Mouse (Mus musculus): ENCODE results near the gene Prr14. TPM values are rescaled to one million over a fixed set of nuclear protein-coding genes. Genes with fewer than 3 reads are reported as not detected.
"Not testable (repeated sequence)": the region's sequence is repeated elsewhere in the genome, so short reads cannot be mapped to it uniquely, and the experiment has no call there.

Prr14 gene
- polyA plus RNA-seq (2014; fragmentation: Nextera tagmentation; extraction: Ambion mirVana): 49.1 and 53.4 TPM in 2 replicates

DNA sequence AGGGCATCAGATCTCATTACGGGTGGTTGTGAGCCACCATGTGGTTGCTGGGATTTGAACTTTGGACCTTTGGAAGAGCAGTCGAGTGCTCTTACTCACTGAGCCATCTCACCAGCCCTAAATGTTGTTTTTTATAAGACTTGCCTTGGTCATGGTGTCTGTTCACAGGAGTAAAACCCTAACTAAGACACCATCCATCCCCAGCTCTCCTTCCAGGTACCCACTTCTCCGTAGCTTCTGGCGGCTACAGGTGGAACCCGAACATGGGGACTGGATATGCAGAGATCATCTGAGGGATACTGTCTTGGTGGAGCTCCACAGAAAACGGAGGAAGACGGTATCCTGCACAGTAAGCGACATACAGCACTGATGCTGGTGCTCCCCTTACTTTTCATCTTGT, at the start of gene Prr14:
Prr14 (plus strand) TSS at position 301 of the 400 bp plus-strand sequence.
- 96% methylated on average over 8 of the region's 8 CpGs for WGBS
- H3K27ac ChIP-seq (replicated peaks; ENCODE audit: low read depth, low read length); H3K4me2 ChIP-seq (ENCODE audit: low read depth, severe bottlenecking); ATAC-seq (ENCODE audit: insufficient number of reproducible peaks, low FRiP score, low TSS enrichment, low read depth); H3K4me1 ChIP-seq (ENCODE audit: control insufficient read depth, insufficient read depth, low read length); H3K4me3 ChIP-seq (ENCODE audit: low read depth, low read length); DNase-seq (ENCODE audit: low spot score); H3K9me3 ChIP-seq (ENCODE audit: control insufficient read depth, low read length); H3K9ac ChIP-seq (ENCODE audit: low read length); H3K27me3 ChIP-seq (ENCODE audit: control insufficient read depth, insufficient read depth, low read length): not testable (repeated sequence)
- peaks cover 16% of the 10 kb centered on the region for H3K36me3 ChIP-seq (ENCODE audit: control insufficient read depth, insufficient read depth, low read length)

DNA sequence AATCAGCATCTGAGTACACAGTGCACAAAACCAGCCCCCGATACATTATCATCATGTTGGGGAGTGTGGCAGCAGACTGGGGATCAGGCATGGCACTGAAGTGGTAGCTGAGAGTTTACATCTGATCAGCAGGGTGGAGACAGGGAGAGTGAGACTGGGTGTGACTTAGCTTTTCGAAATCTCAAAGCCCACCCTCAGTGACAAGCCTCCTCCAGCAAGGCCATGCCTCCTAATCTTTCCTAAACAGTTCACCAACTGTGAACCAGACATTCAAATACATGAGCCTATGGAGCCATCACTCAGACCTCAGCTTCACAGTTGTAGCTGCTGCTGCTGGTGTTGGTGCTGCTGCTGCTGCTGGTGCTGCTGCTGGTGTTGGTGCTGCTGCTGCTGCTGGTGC, 48.0 kb upstream of the Prr14 start:
- Histone ChIP-seq H3K4me3 (ENCODE audit: low read depth, low read length) (no peak overlapping the region), H3K9ac (ENCODE audit: low read length) (no peak overlapping the region), H3K4me1 (ENCODE audit: control insufficient read depth, insufficient read depth, low read length) (no peaks in the 10 kb centered on the region), H3K9me3 (ENCODE audit: control insufficient read depth, low read length) (no peaks in the 10 kb centered on the region), H3K27me3 (ENCODE audit: control insufficient read depth, insufficient read depth, low read length) (no peaks in the 10 kb centered on the region), H3K4me2 (ENCODE audit: low read depth, severe bottlenecking) (no peak overlapping the region), H3K27ac (replicated peaks; ENCODE audit: low read depth, low read length) (no peak overlapping the region), H3K36me3 (ENCODE audit: control insufficient read depth, insufficient read depth, low read length) (no peaks in the 10 kb centered on the region)
- no peak for DNase-seq (ENCODE audit: low spot score)
- ATAC-seq (ENCODE audit: insufficient number of reproducible peaks, low FRiP score, low TSS enrichment, low read depth): no peak
- 69% methylated on average over 2 of the region's 2 CpGs for WGBS

DNA sequence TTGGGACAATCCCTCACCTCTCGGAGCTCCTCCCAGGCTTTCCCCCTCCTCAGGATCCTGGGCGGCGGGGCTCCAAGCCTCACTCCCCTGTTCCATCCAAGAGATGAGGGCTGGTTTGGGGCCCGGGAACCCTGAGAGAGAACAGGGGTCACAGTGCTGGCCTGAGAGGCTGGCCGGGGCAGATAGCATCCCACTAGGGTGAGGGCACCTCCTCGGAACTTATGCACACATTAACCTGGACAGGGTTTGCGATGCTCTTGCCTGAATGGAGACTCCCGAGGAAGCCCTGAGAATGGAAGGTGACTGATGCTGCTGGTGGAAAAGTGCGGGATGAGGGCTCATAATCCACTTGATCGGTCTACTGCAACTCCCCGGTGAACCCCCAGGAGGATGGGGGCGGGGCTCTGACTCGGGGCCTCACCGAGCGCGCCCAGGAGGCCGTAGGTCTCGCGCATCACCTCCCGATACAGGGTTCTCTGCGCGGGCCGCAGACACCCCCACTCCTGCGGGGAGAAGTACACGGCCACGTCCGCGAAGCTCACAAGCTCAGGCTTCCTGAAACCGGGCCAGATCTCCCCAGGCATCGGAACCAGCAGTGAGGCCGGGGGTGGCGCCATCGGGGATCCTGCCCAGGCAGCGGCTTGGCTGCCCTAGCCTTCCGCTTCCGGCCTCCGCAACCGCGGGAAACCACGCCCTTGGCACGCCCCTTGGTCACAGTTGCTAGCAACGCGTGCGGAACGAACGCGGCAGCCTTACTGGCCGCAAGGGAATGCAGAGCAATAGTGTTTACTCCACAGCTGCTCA, 37.8 kb upstream of the Prr14 start, which contains the start of gene Zfp688:
Zfp688 (minus strand) TSS at position 681 of the 804 bp plus-strand sequence.
- Histone ChIP-seq H3K4me2 (ENCODE audit: low read depth, severe bottlenecking) (peak within 1 kb of the TSS; percentile 95), H3K4me3 (ENCODE audit: low read depth, low read length) (peak within 1 kb of the TSS; percentile 69), H3K27ac (replicated peaks; ENCODE audit: low read depth, low read length) (no peak within 1 kb of the TSS), H3K9ac (ENCODE audit: low read length) (peak within 1 kb of the TSS; percentile 70), H3K36me3 (ENCODE audit: control insufficient read depth, insufficient read depth, low read length) (no peaks in the 10 kb centered on the region), H3K4me1 (ENCODE audit: control insufficient read depth, insufficient read depth, low read length) (peaks cover 4% of the 10 kb centered on the region), H3K9me3 (ENCODE audit: control insufficient read depth, low read length) (no peaks in the 10 kb centered on the region), H3K27me3 (ENCODE audit: control insufficient read depth, insufficient read depth, low read length) (no peaks in the 10 kb centered on the region)
- DNase-seq (ENCODE audit: low spot score): peak; percentile 97
- under 1% methylated on average over 48 of the region's 48 CpGs for WGBS
- peak; percentile 87; the same call in 1 of the 2 replicates for ATAC-seq (ENCODE audit: insufficient number of reproducible peaks, low FRiP score, low TSS enrichment, low read depth)

- peaks cover 4% of the 10 kb centered on the region for H3K4me1 ChIP-seq (ENCODE audit: control insufficient read depth, insufficient read depth, low read length)
- no peak overlapping the region for H3K27ac ChIP-seq (replicated peaks; ENCODE audit: low read depth, low read length)
- H3K27me3 ChIP-seq (ENCODE audit: control insufficient read depth, insufficient read depth, low read length): no peaks in the 10 kb centered on the region
- peak overlapping the region; percentile 95 for H3K4me2 ChIP-seq (ENCODE audit: low read depth, severe bottlenecking)
- no peaks in the 10 kb centered on the region for H3K9me3 ChIP-seq (ENCODE audit: control insufficient read depth, low read length)
- no peaks in the 10 kb centered on the region for H3K36me3 ChIP-seq (ENCODE audit: control insufficient read depth, insufficient read depth, low read length)
- peak overlapping the region; percentile 69 for H3K4me3 ChIP-seq (ENCODE audit: low read depth, low read length)
- ATAC-seq (ENCODE audit: insufficient number of reproducible peaks, low FRiP score, low TSS enrichment, low read depth) (0 out of 2 replicates have a peak, but pooled peaks have one; percentile 26), DNase-seq (ENCODE audit: low spot score) (no peak)
- H3K9ac ChIP-seq (ENCODE audit: low read length): no peak overlapping the region
- 2% methylated on average over 15 of the region's 15 CpGs for WGBS
Measured at GRCm38 (mm10) chr7:127422247-127422646, 37.2 kb upstream of the Prr14 start.

- no peaks in the 10 kb centered on the region for H3K9me3 ChIP-seq (ENCODE audit: control insufficient read depth, low read length)
- H3K27ac ChIP-seq (replicated peaks; ENCODE audit: low read depth, low read length): no peak overlapping the region
- WGBS: 87% methylated on average over 3 of the region's 3 CpGs
- H3K4me1 ChIP-seq (ENCODE audit: control insufficient read depth, insufficient read depth, low read length): peaks cover 4% of the 10 kb centered on the region
- H3K36me3 ChIP-seq (ENCODE audit: control insufficient read depth, insufficient read depth, low read length): no peaks in the 10 kb centered on the region
- no peak overlapping the region for H3K4me3 ChIP-seq (ENCODE audit: low read depth, low read length)
- H3K27me3 ChIP-seq (ENCODE audit: control insufficient read depth, insufficient read depth, low read length): no peaks in the 10 kb centered on the region
- ATAC-seq (ENCODE audit: insufficient number of reproducible peaks, low FRiP score, low TSS enrichment, low read depth) (no peak), DNase-seq (ENCODE audit: low spot score) (no peak)
- no peak overlapping the region for H3K4me2 ChIP-seq (ENCODE audit: low read depth, severe bottlenecking)
- H3K9ac ChIP-seq (ENCODE audit: low read length): no peak overlapping the region
Measured at GRCm38 (mm10) chr7:127425291-127425690, 34.1 kb upstream of the Prr14 start.

- WGBS: 81% methylated on average over 2 of the region's 2 CpGs
- Histone ChIP-seq H3K9me3 (ENCODE audit: control insufficient read depth, low read length) (no peaks in the 10 kb centered on the region), H3K27ac (replicated peaks; ENCODE audit: low read depth, low read length) (no peak overlapping the region), H3K9ac (ENCODE audit: low read length) (no peak overlapping the region), H3K27me3 (ENCODE audit: control insufficient read depth, insufficient read depth, low read length) (no peaks in the 10 kb centered on the region), H3K4me1 (ENCODE audit: control insufficient read depth, insufficient read depth, low read length) (peaks cover 4% of the 10 kb centered on the region), H3K4me2 (ENCODE audit: low read depth, severe bottlenecking) (no peak overlapping the region), H3K4me3 (ENCODE audit: low read depth, low read length) (no peak overlapping the region), H3K36me3 (ENCODE audit: control insufficient read depth, insufficient read depth, low read length) (no peaks in the 10 kb centered on the region)
- ATAC-seq (ENCODE audit: insufficient number of reproducible peaks, low FRiP score, low TSS enrichment, low read depth) (no peak), DNase-seq (ENCODE audit: low spot score) (no peak)
Measured at GRCm38 (mm10) chr7:127425911-127426310, 33.5 kb upstream of the Prr14 start.

- no peaks in the 10 kb centered on the region for H3K36me3 ChIP-seq (ENCODE audit: control insufficient read depth, insufficient read depth, low read length)
- ATAC-seq (ENCODE audit: insufficient number of reproducible peaks, low FRiP score, low TSS enrichment, low read depth): no peak
- H3K9me3 ChIP-seq (ENCODE audit: control insufficient read depth, low read length): no peaks in the 10 kb centered on the region
- no peak for DNase-seq (ENCODE audit: low spot score)
- no peaks in the 10 kb centered on the region; the same call in 1 of the 2 replicates for H3K4me1 ChIP-seq (ENCODE audit: control insufficient read depth, insufficient read depth, low read length)
- H3K4me2 ChIP-seq (ENCODE audit: low read depth, severe bottlenecking): no peak overlapping the region
- no peak overlapping the region for H3K27ac ChIP-seq (replicated peaks; ENCODE audit: low read depth, low read length)
- WGBS: 73% methylated on average over 3 of the region's 3 CpGs
- H3K27me3 ChIP-seq (ENCODE audit: control insufficient read depth, insufficient read depth, low read length): no peaks in the 10 kb centered on the region
- H3K4me3 ChIP-seq (ENCODE audit: low read depth, low read length): no peak overlapping the region
- no peak overlapping the region for H3K9ac ChIP-seq (ENCODE audit: low read length)
Measured at GRCm38 (mm10) chr7:127426354-127426753, 33.1 kb upstream of the Prr14 start.

DNA sequence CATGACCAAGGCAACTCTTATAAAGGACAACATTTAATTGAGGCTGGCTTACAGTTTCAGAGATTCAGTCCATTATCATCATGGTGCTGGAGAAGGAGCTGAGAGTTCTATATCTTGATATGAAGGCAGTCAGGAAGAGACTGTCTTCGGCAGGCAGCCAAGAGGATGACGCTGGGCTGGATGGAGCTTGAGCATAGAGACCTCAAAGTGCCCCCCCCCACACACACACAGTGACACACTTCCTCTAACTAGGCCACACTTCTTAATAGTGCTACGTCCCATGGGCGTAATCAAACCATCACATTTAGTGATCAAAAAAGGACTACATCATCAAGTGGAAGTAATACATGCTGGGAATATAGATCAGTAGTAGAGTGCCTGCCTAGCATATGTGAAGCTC, 24.2 kb upstream of the Prr14 start:
- no peak overlapping the region for H3K27ac ChIP-seq (replicated peaks; ENCODE audit: low read depth, low read length)

More for the DNA sequence above, 24.2 kb upstream of the Prr14 start:
- H3K27me3 ChIP-seq (ENCODE audit: control insufficient read depth, insufficient read depth, low read length): no peaks in the 10 kb centered on the region
- H3K36me3 ChIP-seq (ENCODE audit: control insufficient read depth, insufficient read depth, low read length): no peaks in the 10 kb centered on the region
- no peak overlapping the region for H3K4me2 ChIP-seq (ENCODE audit: low read depth, severe bottlenecking)
- H3K9ac ChIP-seq (ENCODE audit: low read length): no peak overlapping the region
- no peaks in the 10 kb centered on the region for H3K4me1 ChIP-seq (ENCODE audit: control insufficient read depth, insufficient read depth, low read length)
- H3K9me3 ChIP-seq (ENCODE audit: control insufficient read depth, low read length): peaks cover 7% of the 10 kb centered on the region; the same call in 1 of the 2 replicates
- H3K4me3 ChIP-seq (ENCODE audit: low read depth, low read length): no peak overlapping the region
- DNase-seq (ENCODE audit: low spot score): no peak
- WGBS: 92% methylated on average over 4 of the region's 4 CpGs
- ATAC-seq (ENCODE audit: insufficient number of reproducible peaks, low FRiP score, low TSS enrichment, low read depth): no peak

All from limb, embryonic 11.5 days (tissue).